Mouse (Mus musculus) neutrophil, adult 65 days (primary cell): ENCODE results near the gene Chst12. TPM values are rescaled to one million over a fixed set of nuclear protein-coding genes. Genes with fewer than 3 reads are reported as not detected.

Experiments used
- total RNA-seq: library from RNA; stranded (reverse); gene quantifications from 2 replicates; pipeline ENCODE4 v1.2.4, GENCODE M21; 2023

Chst12 gene
- 109 and 110 TPM in 2 replicates for total RNA-seq

GRCm38 (mm10) chr5:140505208-140505780 is at the start of gene Chst12:
Chst12 (plus strand) TSS chr5:140505550.

GRCm38 (mm10) chr5:140564896-140565295 is 59.5 kb downstream of the Chst12 start, which contains the start of gene Grifin:
Grifin (minus strand) TSS chr5:140565071.

Other genes starting within 250 kb of the Chst12 start
- 24.5 and 30.9 TPM in 2 replicates for gene Mad1l1, start 184.0 kb upstream of the Chst12 start, total RNA-seq
- 4.6 and 6.9 TPM in 2 replicates for gene Nudt1, start 183.9 kb upstream of the Chst12 start, total RNA-seq
- 1.3 and 1.9 TPM in 2 replicates for gene Mrm2, start 173.7 kb upstream of the Chst12 start, total RNA-seq
- gene Snx8, start 116.3 kb upstream of the Chst12 start, total RNA-seq: 10.1 and 23.5 TPM in 2 replicates
- 47.9 TPM in 2 replicates for gene Eif3b, start 86.2 kb upstream of the Chst12 start, total RNA-seq
- not detected in 2 replicates for gene Gm4869, start 59.9 kb upstream of the Chst12 start, total RNA-seq
- not detected in 2 replicates for gene Grifin, start 59.5 kb downstream of the Chst12 start, total RNA-seq
- 60.4 and 65.0 TPM in 2 replicates for gene Lfng, start 101.8 kb downstream of the Chst12 start, total RNA-seq
- gene Ttyh3, start 143.5 kb downstream of the Chst12 start, total RNA-seq: 94.7 and 115 TPM in 2 replicates
- gene Iqce, start 196.8 kb downstream of the Chst12 start, total RNA-seq: 10.2 and 13.0 TPM in 2 replicates
- gene Brat1, start 199.5 kb downstream of the Chst12 start, total RNA-seq: 13.9 and 14.8 TPM in 2 replicates
- gene Amz1, start 218.6 kb downstream of the Chst12 start, total RNA-seq: 1.8 and 2.7 TPM in 2 replicates